Mouse (Mus musculus): ENCODE results near the gene Zfp992.
"Not testable (repeated sequence)": the region's sequence is repeated elsewhere in the genome, so short reads cannot be mapped to it uniquely, and the experiment has no call there.

Gene Zfp992

GRCm38 (mm10) chr4:146517150-146517549, 68.3 kb downstream of the Zfp992 start:
- DNase-seq (ENCODE audit: low read depth, low spot score), result not testable (repeated sequence)

Data from skeletal muscle tissue, adult 2 months (tissue).